Mouse (Mus musculus) kidney, adult 2 months (tissue): ENCODE measurements at regions not wholly inside any gene's neighbourhood (a gene's known extent, or its start where the extent isn't known, plus 50 kb on each side); places are given as distances from the start of the nearest gene placed in this dataset.
"Not testable (repeated sequence)": the region's sequence is repeated elsewhere in the genome, so short reads cannot be mapped to it uniquely, and the experiment has no call there.

Experiments used
- CTCF ChIP-seq: fragments of 200-500 bp; conservative IDR thresholded peaks from 2 replicates; pipeline ENCODE4 v1.5.1; 2011; ENCODE audit warnings: low read depth, mild to moderate bottlenecking, control low read depth, low read length, moderate library complexity, mixed read lengths; ENCODE audit not compliant: insufficient read depth, insufficient read length
- POLR2A ChIP-seq: fragments of 200-500 bp; IDR thresholded peaks from one replicate; pipeline ENCODE4 v1.6.1; 2011; ENCODE audit warnings: low read depth, low read length, control low read depth

GRCm38 (mm10) chrX:50614367-50614766 is 186.1 kb upstream of the Olfr1324 start:
- TF ChIP-seq CTCF, POLR2A: not testable (repeated sequence)
